Mouse (Mus musculus) MEL (cell line): ENCODE measurements around the gene Akr1b7. TPM values are rescaled to one million over a fixed set of nuclear protein-coding genes. Genes with fewer than 3 reads are reported as not detected.

Source experiments
- DNase-seq: peaks from one replicate; pipeline ENCODE4 v3.0.0; 2011; ENCODE audit warnings: low read depth, low spot score
- H3K27ac ChIP-seq: 2 replicates; pipeline ENCODE4 v1.5.1; 2012; ENCODE audit warnings: low read depth, mild to moderate bottlenecking, control low read depth, low read length, moderate library complexity; ENCODE audit not compliant: control insufficient read depth
- H3K27me3 ChIP-seq, 2 experiments: fragments of 150-350 bp in 1 of 2; sonication (generic) in 1 of 2; 2 replicates each; pipeline ENCODE4 v1.6.1; 2012; ENCODE audit warnings: low read length in 2 of 2, mild to moderate bottlenecking in 2 of 2, improper control_type of control experiment in 1 of 2, moderate library complexity in 1 of 2; ENCODE audit not compliant: insufficient read depth in 2 of 2, control insufficient read depth in 1 of 2
- H3K36me3 ChIP-seq, 2 experiments: 2 replicates each; pipeline ENCODE4 v1.6.1; 2012 to 2014; ENCODE audit warnings: low read length in 2 of 2, improper control_type of control experiment in 1 of 2, inconsistent platforms in 1 of 2, mild to moderate bottlenecking in 1 of 2; ENCODE audit not compliant: insufficient read depth in 2 of 2, control insufficient read depth in 1 of 2
- H3K4me1 ChIP-seq, 2 experiments: fragments of 150-350 bp in 1 of 2; sonication (generic) in 1 of 2; 2 replicates each; pipeline ENCODE4 v1.6.1; 2012; ENCODE audit warnings: low read length in 2 of 2, improper control_type of control experiment in 1 of 2, mild to moderate bottlenecking in 1 of 2; ENCODE audit not compliant: insufficient read depth in 2 of 2, control insufficient read depth in 1 of 2
- H3K4me3 ChIP-seq, 2 experiments: fragments of 150-350 bp in 1 of 2; sonication (generic) in 1 of 2; 2 replicates each; pipeline ENCODE4 v1.5.1; 2012; ENCODE audit warnings: low read depth in 2 of 2, low read length in 2 of 2, mild to moderate bottlenecking in 2 of 2, moderate library complexity in 2 of 2, control low read depth in 1 of 2, improper control_type of control experiment in 1 of 2; ENCODE audit not compliant: control insufficient read depth in 1 of 2, insufficient read depth in 1 of 2
- H3K79me2 ChIP-seq: 2 replicates; pipeline ENCODE4 v1.6.1; 2012; ENCODE audit warnings: mild to moderate bottlenecking, low read length, moderate library complexity; ENCODE audit not compliant: control insufficient read depth, poor library complexity, insufficient read depth
- H3K9ac ChIP-seq: 2 replicates; pipeline ENCODE4 v1.6.1; 2012; ENCODE audit warnings: low read depth, mild to moderate bottlenecking, control low read depth, low read length, moderate library complexity; ENCODE audit not compliant: control insufficient read depth, poor library complexity, severe bottlenecking
- H3K9me3 ChIP-seq: fragments of 150-350 bp; sonication (generic); replicated peaks from 2 replicates; pipeline ENCODE4 v1.6.1; 2012; ENCODE audit warnings: mild to moderate bottlenecking, low read length, improper control_type of control experiment, moderate library complexity; ENCODE audit not compliant: insufficient read depth
- BHLHE40 ChIP-seq: IDR thresholded peaks from 2 replicates; pipeline ENCODE4 v1.6.1; 2012; ENCODE audit warnings: low read depth, mild to moderate bottlenecking, inconsistent platforms, low read length, improper control_type of control experiment, borderline replicate concordance
- CHD1 ChIP-seq: IDR thresholded peaks from 2 replicates; pipeline ENCODE4 v1.6.1; 2012; ENCODE audit warnings: low read depth, mild to moderate bottlenecking, inconsistent platforms, low read length, improper control_type of control experiment
- CHD2 ChIP-seq: IDR thresholded peaks from 2 replicates; pipeline ENCODE4 v1.6.1; 2011; ENCODE audit warnings: low read length, improper control_type of control experiment
- ELF1 ChIP-seq: IDR thresholded peaks from 2 replicates; pipeline ENCODE4 v1.6.1; 2014; ENCODE audit warnings: low read depth, mild to moderate bottlenecking, inconsistent platforms, low read length, improper control_type of control experiment, moderate library complexity
- EP300 ChIP-seq, 2 experiments: IDR thresholded peaks; 2 replicates each; pipeline ENCODE4 v1.6.1; 2011; ENCODE audit warnings: improper control_type of control experiment in 2 of 2, low read length in 2 of 2, low read depth in 1 of 2, mild to moderate bottlenecking in 1 of 2
- ETS1 ChIP-seq: IDR thresholded peaks from 2 replicates; pipeline ENCODE4 v1.6.1; 2012; ENCODE audit warnings: low read depth, mild to moderate bottlenecking, inconsistent platforms, low read length, improper control_type of control experiment, moderate library complexity
- GABPA ChIP-seq: IDR thresholded peaks from 2 replicates; pipeline ENCODE4 v1.6.1; 2012; ENCODE audit warnings: low read depth, mild to moderate bottlenecking, inconsistent platforms, low read length, improper control_type of control experiment, moderate library complexity
- HCFC1 ChIP-seq: IDR thresholded peaks from 2 replicates; pipeline ENCODE4 v1.6.1; 2012; ENCODE audit warnings: low read depth, mild to moderate bottlenecking, inconsistent platforms, low read length, improper control_type of control experiment, moderate library complexity
- KAT2A ChIP-seq: conservative IDR thresholded peaks from 2 replicates; pipeline ENCODE4 v1.6.1; 2012; ENCODE audit warnings: low read depth, low read length, improper control_type of control experiment, inconsistent platforms
- MAX ChIP-seq: IDR thresholded peaks from 2 replicates; pipeline ENCODE4 v1.6.1; 2011; ENCODE audit warnings: low read length, improper control_type of control experiment
- MAZ ChIP-seq: IDR thresholded peaks from 2 replicates; pipeline ENCODE4 v1.6.1; 2012; ENCODE audit warnings: low read depth, mild to moderate bottlenecking, inconsistent platforms, low read length, improper control_type of control experiment
- MEF2A ChIP-seq: IDR thresholded peaks from 2 replicates; pipeline ENCODE4 v1.6.1; 2014; ENCODE audit warnings: low read depth, mild to moderate bottlenecking, inconsistent platforms, low read length, improper control_type of control experiment; ENCODE audit not compliant: poor library complexity, insufficient replicate concordance, severe bottlenecking; ENCODE audit errors: extremely low read depth
- NELFE ChIP-seq: IDR thresholded peaks from 2 replicates; pipeline ENCODE4 v1.6.1; 2011; ENCODE audit warnings: low read depth, low read length, improper control_type of control experiment
- NRF1 ChIP-seq: IDR thresholded peaks from 2 replicates; pipeline ENCODE4 v1.6.1; 2014; ENCODE audit warnings: low read depth, mild to moderate bottlenecking, inconsistent platforms, low read length, improper control_type of control experiment, moderate library complexity; ENCODE audit not compliant: poor library complexity, insufficient read depth, severe bottlenecking
- RAD21 ChIP-seq: IDR thresholded peaks from 2 replicates; pipeline ENCODE4 v1.6.1; 2011; ENCODE audit warnings: mild to moderate bottlenecking, low read depth, low read length, improper control_type of control experiment
- RCOR1 ChIP-seq: IDR thresholded peaks from 2 replicates; pipeline ENCODE4 v1.6.1; 2012; ENCODE audit warnings: low read depth, mild to moderate bottlenecking, inconsistent platforms, low read length, improper control_type of control experiment
- SMC3 ChIP-seq: IDR thresholded peaks from 2 replicates; pipeline ENCODE4 v1.6.1; 2011; ENCODE audit warnings: low read depth, low read length, improper control_type of control experiment
- TAL1 ChIP-seq: IDR thresholded peaks from 2 replicates; pipeline ENCODE4 v1.6.1; 2012; ENCODE audit warnings: mild to moderate bottlenecking, inconsistent platforms, low read length, moderate library complexity, mixed read lengths
- TCF12 ChIP-seq: IDR thresholded peaks from 2 replicates; pipeline ENCODE4 v1.6.1; 2014; ENCODE audit warnings: low read depth, mild to moderate bottlenecking, inconsistent platforms, low read length, improper control_type of control experiment, moderate library complexity
- UBTF ChIP-seq: IDR thresholded peaks from 2 replicates; pipeline ENCODE4 v1.6.1; 2012; ENCODE audit warnings: low read depth, mild to moderate bottlenecking, inconsistent platforms, low read length, improper control_type of control experiment, moderate library complexity, borderline replicate concordance; ENCODE audit not compliant: insufficient read depth
- USF1 ChIP-seq: IDR thresholded peaks from 2 replicates; pipeline ENCODE4 v1.6.1; 2014; ENCODE audit warnings: low read depth, mild to moderate bottlenecking, inconsistent platforms, low read length, improper control_type of control experiment, moderate library complexity
- ZKSCAN1 ChIP-seq: IDR thresholded peaks from 2 replicates; pipeline ENCODE4 v1.6.1; 2012; ENCODE audit warnings: low read depth, mild to moderate bottlenecking, inconsistent platforms, low read length, improper control_type of control experiment, moderate library complexity
- polyA plus RNA-seq, 2 experiments: library from polyadenylated mRNA; stranded (reverse) in 1 of 2; unstranded in 1 of 2; fragments of >175 nt in 1 of 2; fragments of >200 nt in 1 of 2; gene quantifications; 2 replicates each; pipeline versions ENCODE4 v1.2.1 to v1.2.4; 2012; ENCODE audit warnings: low replicate concordance in 2 of 2, low read depth in 1 of 2; ENCODE audit not compliant: insufficient read length in 2 of 2, insufficient read depth in 1 of 2, missing spikeins in 1 of 2
- total RNA-seq: library from RNA; depleted of rRNA; stranded (reverse); fragments of 300-350 nt; gene quantifications from 2 replicates; pipeline ENCODE4 v1.2.3, GENCODE M21; 2012

Gene Akr1b7
- total and polyA plus RNA-seq, 3 experiments: not detected

GRCm38 (mm10) chr6:34416521-34416920, 4.4 kb downstream of the Akr1b7 start:
- no peaks in the 10 kb centered on the region; a peak in 1 of 4 replicates for H3K36me3 ChIP-seq
- H3K4me3 ChIP-seq: no peak overlapping the region
- H3K4me1 ChIP-seq: peaks cover 0 to 8% of the 10 kb centered on the region in 2 experiments; a peak in 1 of 4 replicates
- no peaks in the 10 kb centered on the region for H3K9me3 ChIP-seq
- no peak overlapping the region for H3K9ac ChIP-seq
- peaks cover 0 to 2% of the 10 kb centered on the region in 2 experiments; a peak in 2 of 4 replicates for H3K27me3 ChIP-seq
- H3K79me2 ChIP-seq: no peaks in the 10 kb centered on the region
- H3K27ac ChIP-seq: no peak overlapping the region
- TF ChIP-seq UBTF (no peak), MAX (no peak), CHD1 (no peak), ETS1 (no peak), NELFE (no peak), CHD2 (no peak), USF1 (no peak), MEF2A (no peak), SMC3 (no peak), EP300 (IDR thresholded peaks at IDR 0.05; ENCODE audit: low read depth in 1 of 2, low read length in 2 of 2) (no peak), HCFC1 (no peak), ELF1 (no peak), TAL1 (no peak), RCOR1 (no peak), RAD21 (no peak), ZKSCAN1 (no peak), GABPA (no peak), MAZ (no peak), NRF1 (no peak), BHLHE40 (no peak)
- DNase-seq: no peak

- Histone ChIP-seq H3K27me3 (peaks cover 0 to 2% of the 10 kb centered on the region in 2 experiments; a peak in 2 of 4 replicates), H3K4me1 (no peaks in the 10 kb centered on the region), H3K4me3 (no peak overlapping the region), H3K79me2 (no peaks in the 10 kb centered on the region), H3K27ac (no peak overlapping the region), H3K9ac (no peak overlapping the region), H3K36me3 (no peaks in the 10 kb centered on the region), H3K9me3 (no peaks in the 10 kb centered on the region)
- no peak for DNase-seq
- TF ChIP-seq KAT2A (no peak), USF1 (no peak), ELF1 (no peak), TCF12 (no peak), ETS1 (no peak)
Measured at GRCm38 (mm10) chr6:34419071-34419470, 6.9 kb downstream of the Akr1b7 start.
